Mouse (Mus musculus) MEL (cell line): ENCODE results near the gene Serp2.

Experiments
- CTCF ChIP-seq, 3 experiments: IDR thresholded peaks in 2 of 3; conservative IDR thresholded peaks in 1 of 3; 2 replicates each; pipeline ENCODE4 v1.5.1; 2011 to 2012; ENCODE audit warnings: low read length in 3 of 3, low read depth in 2 of 3, mild to moderate bottlenecking in 2 of 3, improper control_type of control experiment in 1 of 3, inconsistent platforms in 1 of 3, mixed read lengths in 1 of 3, moderate library complexity in 1 of 3; ENCODE audit not compliant: control insufficient read depth in 1 of 3, insufficient read depth in 1 of 3, poor library complexity in 1 of 3, severe bottlenecking in 1 of 3
- E2F4 ChIP-seq: IDR thresholded peaks from 2 replicates; pipeline ENCODE4 v1.6.1; 2011; ENCODE audit warnings: low read depth, low read length, improper control_type of control experiment, borderline replicate concordance
- NRF1 ChIP-seq: IDR thresholded peaks from 2 replicates; pipeline ENCODE4 v1.6.1; 2014; ENCODE audit warnings: low read depth, mild to moderate bottlenecking, inconsistent platforms, low read length, improper control_type of control experiment, moderate library complexity; ENCODE audit not compliant: poor library complexity, insufficient read depth, severe bottlenecking
- POLR2A ChIP-seq, 2 experiments: IDR thresholded peaks; 2 replicates each; pipeline ENCODE4 v1.6.1; 2011 to 2012; ENCODE audit warnings: low read length in 2 of 2, mild to moderate bottlenecking in 2 of 2, control low read depth in 1 of 2, improper control_type of control experiment in 1 of 2, low read depth in 1 of 2, moderate library complexity in 1 of 2; ENCODE audit not compliant: control insufficient read depth in 1 of 2, insufficient read depth in 1 of 2, poor library complexity in 1 of 2
- RCOR1 ChIP-seq: IDR thresholded peaks from 2 replicates; pipeline ENCODE4 v1.6.1; 2012; ENCODE audit warnings: low read depth, mild to moderate bottlenecking, inconsistent platforms, low read length, improper control_type of control experiment
- TAL1 ChIP-seq: IDR thresholded peaks from 2 replicates; pipeline ENCODE4 v1.6.1; 2012; ENCODE audit warnings: mild to moderate bottlenecking, inconsistent platforms, low read length, moderate library complexity, mixed read lengths

DNA sequence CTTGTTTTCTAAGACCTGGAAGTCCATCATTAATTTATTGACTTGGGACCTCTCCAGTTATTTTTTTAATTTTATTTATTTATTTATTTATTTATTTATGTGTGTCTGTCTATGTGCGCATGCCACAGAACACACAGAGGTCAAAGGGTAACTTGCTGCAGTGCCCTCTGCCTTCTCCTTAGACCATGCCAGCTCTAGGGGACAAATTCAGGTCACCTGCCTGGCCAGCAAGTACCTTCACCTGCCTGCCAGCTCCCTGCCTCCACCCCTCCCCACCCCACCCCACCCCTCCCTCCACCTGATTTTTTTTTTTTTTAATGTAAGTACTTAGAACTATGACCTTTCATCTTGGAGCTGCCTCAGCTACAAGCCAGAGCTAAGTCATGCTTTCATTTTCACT, 73.0 kb downstream of the Serp2 start:
- TF ChIP-seq POLR2A (IDR thresholded peaks at IDR 0.05; ENCODE audit: control insufficient read depth in 1 of 2, insufficient read depth in 1 of 2, low read depth in 1 of 2, low read length in 2 of 2, poor library complexity in 1 of 2): no peak
- no peak for TF ChIP-seq NRF1
- no peak for TF ChIP-seq CTCF (IDR thresholded peaks at IDR 0.05 in 2 of 3, conservative IDR thresholded peaks at IDR 0.05 in 1 of 3; ENCODE audit: control insufficient read depth in 1 of 3, insufficient read depth in 1 of 3, low read depth in 2 of 3, low read length in 3 of 3, poor library complexity in 1 of 3, severe bottlenecking in 1 of 3)
- no peak for TF ChIP-seq RCOR1
- no peak for TF ChIP-seq E2F4
- TF ChIP-seq TAL1: no peak
